Mouse (Mus musculus) G1E (cell line): ENCODE measurements at regions not wholly inside any gene's neighbourhood (a gene's known extent, or its start where the extent isn't known, plus 50 kb on each side); places are given as distances from the start of the nearest gene placed in this dataset.

Experiments
- CTCF ChIP-seq: IDR thresholded peaks from 2 replicates; pipeline ENCODE4 v1.5.1; 2012; ENCODE audit warnings: low read depth, low read length, inconsistent platforms, mixed read lengths
- POLR2AphosphoS5 ChIP-seq: IDR thresholded peaks from 2 replicates; pipeline ENCODE4 v1.6.1; 2012; ENCODE audit warnings: low read depth, low read length, inconsistent platforms; ENCODE audit not compliant: insufficient replicate concordance

DNA sequence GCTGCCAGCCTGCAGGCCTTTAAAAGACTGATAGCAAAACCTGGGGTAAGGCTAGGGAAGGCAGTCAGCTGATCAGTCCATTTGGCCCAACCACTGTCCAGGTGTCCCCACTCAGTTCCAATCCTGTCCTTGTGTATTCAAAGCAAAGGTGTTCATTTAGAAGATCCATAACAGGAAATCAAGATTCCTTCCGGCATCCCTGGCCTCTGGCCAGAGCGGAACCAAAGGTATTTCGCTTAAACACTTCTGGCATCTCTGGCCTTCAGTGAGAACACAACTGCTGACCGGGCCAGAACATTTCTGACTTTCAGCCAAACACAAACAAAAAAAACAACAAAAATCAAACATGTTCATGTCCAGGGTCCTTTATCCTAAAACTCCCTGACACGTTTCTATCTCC lies 102.3 kb downstream of the Hsd17b3 start:
- no peak for TF ChIP-seq CTCF
- no peak for TF ChIP-seq POLR2AphosphoS5
